Mouse (Mus musculus): ENCODE data around the gene Csnk2b.
"Not testable (repeated sequence)": the region's sequence is repeated elsewhere in the genome, so short reads cannot be mapped to it uniquely, and the experiment has no call there.

Csnk2b gene

GRCm38 (mm10) chr17:35152121-35152520 is 30.3 kb upstream of the Csnk2b start:
- DNase-seq (ENCODE audit: low spot score): no peak

GRCm38 (mm10) chr17:35147922-35148639 is 26.2 kb upstream of the Csnk2b start:
- no peak for DNase-seq (ENCODE audit: low spot score)

- no peak for DNase-seq (ENCODE audit: low spot score)
Measured at GRCm38 (mm10) chr17:35147348-35147747, 25.5 kb upstream of the Csnk2b start.

GRCm38 (mm10) chr17:35146139-35146538 is 24.3 kb upstream of the Csnk2b start:
- DNase-seq (ENCODE audit: low spot score): no peak

GRCm38 (mm10) chr17:35141971-35142370 is 20.1 kb upstream of the Csnk2b start:
- DNase-seq (ENCODE audit: low spot score): peak; percentile 88

- no peak for DNase-seq (ENCODE audit: low spot score)
Measured at GRCm38 (mm10) chr17:35140490-35140996, 18.7 kb upstream of the Csnk2b start.

- no peak for DNase-seq (ENCODE audit: low spot score)
Measured at GRCm38 (mm10) chr17:35139269-35139668, 17.4 kb upstream of the Csnk2b start.

- no peak for DNase-seq (ENCODE audit: low spot score)
Measured at GRCm38 (mm10) chr17:35135591-35136320, 13.9 kb upstream of the Csnk2b start.

- peak; percentile 92 for DNase-seq (ENCODE audit: low spot score)
Measured at GRCm38 (mm10) chr17:35134801-35135590, 13.1 kb upstream of the Csnk2b start, which contains the start of gene Bag6. Bag6 (plus strand) TSS chr17:35135178.

- no peak for DNase-seq (ENCODE audit: low spot score)
Measured at GRCm38 (mm10) chr17:35133517-35133916, 11.7 kb upstream of the Csnk2b start.

- DNase-seq (ENCODE audit: low spot score): no peak
Measured at GRCm38 (mm10) chr17:35132174-35132560, 10.3 kb upstream of the Csnk2b start.

- DNase-seq (ENCODE audit: low spot score): no peak
Measured at GRCm38 (mm10) chr17:35131500-35132173, 9.8 kb upstream of the Csnk2b start, which contains the start of gene Apom. Apom (minus strand) TSS chr17:35132050.

GRCm38 (mm10) chr17:35131038-35131437 is 9.2 kb upstream of the Csnk2b start:
- no peak for DNase-seq (ENCODE audit: low spot score)

GRCm38 (mm10) chr17:35128996-35129395 is 7.1 kb upstream of the Csnk2b start:
- DNase-seq (ENCODE audit: low spot score): no peak

GRCm38 (mm10) chr17:35127017-35127416 is 5.2 kb upstream of the Csnk2b start:
- DNase-seq (ENCODE audit: low spot score): no peak

- DNase-seq (ENCODE audit: low spot score): peak; percentile 76
Measured at GRCm38 (mm10) chr17:35126206-35126611, 4.4 kb upstream of the Csnk2b start, which contains the start of gene D17H6S53E. D17H6S53E (plus strand) TSS chr17:35126373.

GRCm38 (mm10) chr17:35125578-35125977 is 3.7 kb upstream of the Csnk2b start:
- DNase-seq (ENCODE audit: low spot score): no peak

- no peak for DNase-seq (ENCODE audit: low spot score)
Measured at GRCm38 (mm10) chr17:35125081-35125480, 3.2 kb upstream of the Csnk2b start.

GRCm38 (mm10) chr17:35124261-35124896 is 2.5 kb upstream of the Csnk2b start:
- not testable (repeated sequence) for DNase-seq (ENCODE audit: low spot score)

- DNase-seq (ENCODE audit: low spot score): not testable (repeated sequence)
Measured at GRCm38 (mm10) chr17:35123287-35123686, 1.4 kb upstream of the Csnk2b start.
